Mouse (Mus musculus) erythroblast, embryonic 14.5 days (primary cell): ENCODE data around the gene Ankrd53.

Experiments
- GATA1 ChIP-seq: IDR thresholded peaks from 2 replicates; pipeline ENCODE4 v1.6.1; 2012; ENCODE audit warnings: low read length, inconsistent platforms, mixed read lengths
- TAL1 ChIP-seq: IDR thresholded peaks from 3 replicates; pipeline ENCODE4 v1.6.1; 2012; ENCODE audit warnings: low read length, inconsistent platforms, mixed read lengths

- TF ChIP-seq GATA1 (no peak), TAL1 (no peak)
Measured at GRCm38 (mm10) chr6:83743212-83743611, 19.2 kb upstream of the Ankrd53 start.
